ENCODE assay signal across 8 mouse cellular contexts in the genomic region with DNA sequence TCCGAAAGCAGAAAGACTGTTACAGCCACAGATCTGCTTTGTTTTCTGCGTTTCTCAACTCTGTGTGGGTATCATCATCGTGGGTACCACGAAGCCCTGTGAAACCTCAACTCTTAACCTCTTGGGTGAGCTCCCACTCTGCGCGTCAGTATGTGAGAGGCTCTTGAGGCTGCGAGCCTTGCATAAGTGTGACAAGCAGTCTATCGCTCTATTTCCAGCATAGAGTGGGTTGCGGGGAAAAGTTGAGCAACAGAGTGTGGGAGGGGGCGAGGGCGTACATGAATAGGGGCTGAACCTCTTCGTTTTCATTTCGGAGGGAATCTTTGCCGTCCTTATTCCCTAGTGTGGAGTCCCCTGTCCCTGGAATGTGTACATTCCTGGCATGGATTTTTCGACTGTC. TPM values are rescaled to one million over a fixed set of nuclear protein-coding genes. Genes with fewer than 3 reads are reported as not detected.
A peak's percentile ranks its signal among the peaks of the same experiment; 100 is the strongest.
DNase-seq lines count a peak whose midpoint lies in the region; ATAC-seq and TF ChIP-seq lines count a peak whose summit lies in the region.

No protein-coding gene starts in this region.

- no peaks in the 10 kb centered on the region for H3K27me3 ChIP-seq in kidney, adult 2 months (replicated peaks; ENCODE audit: control insufficient read depth, insufficient read depth, low read length)
- no peaks in the 10 kb centered on the region for H3K27me3 ChIP-seq in embryonic facial prominence, embryonic 14.5 days (replicated peaks; ENCODE audit: control insufficient read depth, insufficient read depth, low read length)

- ATAC-seq in embryonic facial prominence, embryonic 14.5 days (ENCODE audit: low read depth), result peak; percentile 68

- no peaks in the 10 kb centered on the region for H3K4me1 ChIP-seq in kidney, adult 2 months (ENCODE audit: control insufficient read depth, insufficient read depth, low read length)
- H3K4me1 ChIP-seq in embryonic facial prominence, embryonic 14.5 days (ENCODE audit: control insufficient read depth, insufficient read depth, low read length), result peaks cover 11% of the 10 kb centered on the region; the same call in 1 of the 2 replicates

- peak overlapping the region; percentile 30 for H3K9ac ChIP-seq in embryonic facial prominence, embryonic 14.5 days (ENCODE audit: low read depth, low read length)

- TF ChIP-seq CTCF in kidney, adult 2 months (conservative IDR thresholded peaks at IDR 0.05; ENCODE audit: insufficient read depth, insufficient read length, low read depth, low read length), result no peak

- H3K27ac ChIP-seq in kidney, adult 2 months (ENCODE audit: insufficient read depth, low read depth, low read length), result no peak overlapping the region
- peak overlapping the region; percentile 87 for H3K27ac ChIP-seq in embryonic facial prominence, embryonic 14.5 days (replicated peaks; ENCODE audit: low read depth, low read length)

- TF ChIP-seq POLR2A in kidney, adult 2 months (IDR thresholded peaks at IDR 0.05; ENCODE audit: low read depth, low read length), result no peak

- no peak for DNase-seq in kidney, adult 2 months
- no peak for DNase-seq in kidney, adult 8-10 months
- DNase-seq in brain, adult 2 months (ENCODE audit: low read depth, low spot score), result peak; percentile 76
- peak; percentile 46 for DNase-seq in embryonic facial prominence, embryonic 14.5 days (ENCODE audit: low spot score)
- peak; percentile 28 to 39 for DNase-seq in left cerebral cortex, postnatal 14 days (ENCODE audit: low spot score in 2 of 2)
- no peak for DNase-seq in urinary bladder, postnatal 4 days (ENCODE audit: low spot score in 2 of 2)
- no peak for DNase-seq in thymus, postnatal 10 days (ENCODE audit: low spot score in 2 of 2)
- DNase-seq in spleen, adult 12 weeks (ENCODE audit: low spot score), result no peak

- WGBS in kidney, adult 2 months, result 32% methylated on average over 15 of the region's 15 CpGs
- 40% methylated on average over 15 of the region's 15 CpGs for WGBS in embryonic facial prominence, embryonic 14.5 days

- H3K4me3 ChIP-seq in kidney, adult 2 months (ENCODE audit: insufficient read depth, low read depth, low read length), result peak overlapping the region; percentile 4; the same call in 1 of the 2 replicates
- peak overlapping the region; percentile 28 for H3K4me3 ChIP-seq in embryonic facial prominence, embryonic 14.5 days (ENCODE audit: low read depth, low read length)

- H3K36me3 ChIP-seq in kidney, adult 2 months (ENCODE audit: control insufficient read depth, insufficient read depth, low read length), result no peaks in the 10 kb centered on the region
- no peaks in the 10 kb centered on the region for H3K36me3 ChIP-seq in embryonic facial prominence, embryonic 14.5 days (ENCODE audit: control insufficient read depth, insufficient read depth, low read length)

- intact Hi-C loops in left cerebral cortex, postnatal 14 days (cut with DNase I), result no loop called here

- H3K9me3 ChIP-seq in embryonic facial prominence, embryonic 14.5 days (ENCODE audit: control insufficient read depth, low read length), result no peaks in the 10 kb centered on the region

- H3K4me2 ChIP-seq in embryonic facial prominence, embryonic 14.5 days (ENCODE audit: low read depth, low read length), result peak overlapping the region; percentile 51

RNA-seq across cellular contexts. Expression of a gene that starts 44.1 kb away (rescaled TPM):
- 10.5 and 12.9 TPM in 2 replicates for polyA plus RNA-seq in kidney, adult 2 months (2012; rRNA removed)
- polyA plus RNA-seq in embryonic facial prominence, embryonic 14.5 days (2014; fragmentation: Nextera tagmentation; extraction: Ambion mirVana), result 8.9 and 10.9 TPM in 2 replicates
- total RNA-seq in left cerebral cortex, postnatal 14 days (2021), result 10 to 100 TPM; 46.9 to 48.8 TPM

Comparison
In these comparisons a context has a peak if more than half of its experiments do, and no peak if none do; other contexts are left out.
1. DNase-seq: peak in brain, adult 2 months (single experiment), embryonic facial prominence, embryonic 14.5 days (single experiment) and left cerebral cortex, postnatal 14 days (2 of 2); none in kidney, adult 2 months (single experiment), kidney, adult 8-10 months (0 of 2), urinary bladder, postnatal 4 days (0 of 2), thymus, postnatal 10 days (0 of 2) and spleen, adult 12 weeks (single experiment).